Mouse (Mus musculus) left cerebral cortex, adult 2 months (tissue): ENCODE results near the gene Fads3. TPM values are rescaled to one million over a fixed set of nuclear protein-coding genes. Genes with fewer than 3 reads are reported as not detected.

Experiments
- DNase-seq, 2 experiments: peaks; one replicate each; pipeline ENCODE4 v3.0.0; 2021 to 2022; ENCODE audit warnings: low spot score in 2 of 2, mixed read lengths in 1 of 2; ENCODE audit errors: extremely low spot score in 1 of 2
- H3K27ac ChIP-seq: fragments of 200-600 bp; 2 replicates; pipeline ENCODE4 v1.8.1; 2022
- H3K4me3 ChIP-seq: fragments of 200-600 bp; 2 replicates; pipeline ENCODE4 v1.8.1; 2022
- CTCF ChIP-seq: fragments of 200-600 bp; IDR thresholded peaks from 2 replicates; pipeline ENCODE4 v1.8.1; 2022; ENCODE audit warnings: antibody characterized with exemption, mild to moderate bottlenecking, moderate library complexity
- intact Hi-C: fragments of 180-260 bp; cut with DNase I; formaldehyde crosslinking; loops from one replicate; pipeline ENCODE4 v1.15.1; 2025
- total RNA-seq, 2 experiments: library from RNA; stranded (reverse); gene quantifications; 2 replicates each; pipeline ENCODE4 v1.2.3; 2021

The Fads3 gene
- total RNA-seq, 2 experiments from 2014 or later = 26.6 to 28.1 TPM

DNA sequence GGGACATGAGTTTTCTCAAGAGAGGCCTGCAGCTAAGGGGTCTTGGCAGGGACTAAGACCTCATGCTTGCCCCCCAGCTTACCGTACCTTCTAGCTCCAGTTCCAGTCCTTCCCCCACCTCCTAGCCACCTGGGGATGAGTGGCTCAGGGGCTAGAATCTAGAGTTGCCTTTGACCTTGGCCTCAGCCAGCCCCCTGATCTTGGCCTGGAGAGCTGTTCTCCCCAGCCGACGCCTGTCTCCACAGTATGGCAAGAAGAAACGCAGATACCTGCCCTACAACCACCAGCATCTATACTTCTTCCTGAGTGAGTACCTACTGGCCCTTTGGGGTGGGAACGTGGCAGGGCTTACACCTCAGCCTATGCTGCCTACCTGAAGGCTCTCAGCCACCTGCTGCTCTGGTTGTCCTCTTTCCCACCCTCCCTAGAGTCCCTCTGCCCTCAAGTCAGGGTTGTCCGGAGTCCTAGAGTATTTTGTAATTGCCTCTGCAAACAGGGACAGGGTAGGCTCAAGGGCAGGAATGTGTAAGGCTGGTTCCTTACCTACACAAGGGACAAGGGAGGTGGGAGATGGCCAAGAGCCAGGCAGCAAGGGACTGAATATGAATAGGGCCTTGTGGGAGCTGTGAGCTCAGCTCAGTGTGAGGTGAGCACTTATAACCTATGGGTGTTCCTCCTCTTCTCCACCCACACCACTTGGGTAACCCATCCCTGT is 13.1 kb downstream of the Fads3 start:
- TF ChIP-seq CTCF = no peak
- Histone ChIP-seq H3K4me3 (no peak overlapping the region), H3K27ac (no peak overlapping the region)
- intact Hi-C loops = no loop called here
- no peak for DNase-seq

DNA sequence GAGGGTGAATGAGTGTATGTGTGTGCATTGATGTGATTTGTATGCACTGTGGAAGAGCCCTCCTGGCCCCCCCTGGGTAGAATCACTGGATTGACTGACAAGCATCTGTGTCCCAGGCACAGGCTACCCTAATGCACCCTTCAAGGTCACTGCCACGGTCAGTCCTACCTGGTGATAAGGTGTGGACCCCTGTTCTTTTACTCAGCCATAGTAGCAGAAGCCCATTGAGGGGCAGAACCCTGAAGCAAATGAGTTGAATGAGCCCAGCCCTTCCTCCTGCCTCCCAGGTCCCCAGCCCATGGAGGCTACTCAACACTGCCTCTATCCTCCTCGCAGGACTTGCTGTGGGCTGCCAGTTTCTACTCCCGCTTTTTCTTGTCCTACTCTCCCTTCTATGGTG is 13.9 kb downstream of the Fads3 start:
- Histone ChIP-seq H3K27ac (no peak overlapping the region), H3K4me3 (no peak overlapping the region)
- intact Hi-C loops = no loop called here
- DNase-seq = no peak
- no peak for TF ChIP-seq CTCF

DNA sequence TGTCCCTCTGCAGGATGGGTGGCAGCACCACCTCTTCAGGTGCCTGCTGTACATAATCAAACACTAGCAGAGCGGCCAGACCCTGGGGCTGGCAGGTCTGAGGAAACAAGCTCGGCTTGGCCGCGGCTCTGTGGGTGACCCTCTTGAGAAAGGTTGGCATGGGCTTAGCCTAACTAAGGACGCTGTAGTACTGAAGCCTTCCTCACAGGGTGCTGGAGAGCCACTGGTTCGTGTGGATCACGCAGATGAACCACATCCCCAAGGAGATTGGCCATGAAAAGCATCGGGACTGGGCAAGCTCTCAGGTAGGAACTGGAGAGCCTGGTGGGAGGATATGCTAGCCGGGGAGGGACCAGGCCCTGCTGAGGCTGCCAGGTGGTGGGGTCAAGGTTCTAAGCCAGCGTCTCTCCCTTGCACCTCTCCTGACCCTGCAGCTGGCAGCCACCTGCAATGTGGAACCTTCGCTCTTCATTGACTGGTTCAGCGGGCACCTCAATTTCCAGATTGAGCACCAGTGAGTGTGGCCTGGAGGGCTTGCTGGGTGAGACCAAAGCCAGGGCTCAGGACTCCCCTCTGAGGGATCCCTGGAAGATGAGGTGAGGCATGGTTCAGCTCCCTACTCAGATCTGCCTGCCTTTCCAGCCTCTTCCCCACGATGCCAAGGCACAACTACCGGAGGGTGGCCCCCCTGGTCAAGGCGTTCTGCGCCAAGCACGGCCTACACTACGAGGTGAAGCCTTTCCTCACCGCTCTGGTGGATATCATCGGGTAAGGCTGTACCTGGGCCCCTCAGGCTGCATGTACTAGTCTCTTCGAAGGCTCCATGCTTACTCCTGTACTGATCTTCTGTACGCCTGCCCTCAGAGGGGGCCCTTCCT is 14.7 kb downstream of the Fads3 start:
- no peak; the same call in 1 of the 2 replicates for TF ChIP-seq CTCF
- no peak for DNase-seq
- H3K27ac ChIP-seq = no peak overlapping the region
- intact Hi-C loops = no loop called here
- no peak overlapping the region for H3K4me3 ChIP-seq

DNA sequence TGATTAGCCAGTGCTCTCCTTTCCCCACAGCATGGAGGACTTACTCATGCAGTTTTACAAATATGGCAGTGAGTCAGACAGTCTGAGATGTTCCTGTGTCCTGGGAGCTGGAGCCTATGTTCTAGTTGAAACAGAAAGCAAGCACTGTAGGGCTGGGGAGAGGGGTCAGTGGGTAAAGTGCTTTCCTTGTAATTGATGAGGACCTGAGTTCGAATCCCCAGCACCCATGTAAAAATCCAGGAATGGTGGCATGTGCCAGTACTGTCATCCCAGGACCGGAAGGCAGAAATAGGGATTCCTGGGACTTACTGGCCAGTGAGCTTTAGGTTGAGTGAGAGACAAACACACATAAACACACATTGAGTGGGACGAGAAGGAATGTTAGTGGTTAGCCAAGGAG is 15.3 kb downstream of the Fads3 start:
- H3K27ac ChIP-seq = no peak overlapping the region
- intact Hi-C loops = no loop called here
- TF ChIP-seq CTCF = no peak
- no peak overlapping the region for H3K4me3 ChIP-seq
- DNase-seq = no peak

DNA sequence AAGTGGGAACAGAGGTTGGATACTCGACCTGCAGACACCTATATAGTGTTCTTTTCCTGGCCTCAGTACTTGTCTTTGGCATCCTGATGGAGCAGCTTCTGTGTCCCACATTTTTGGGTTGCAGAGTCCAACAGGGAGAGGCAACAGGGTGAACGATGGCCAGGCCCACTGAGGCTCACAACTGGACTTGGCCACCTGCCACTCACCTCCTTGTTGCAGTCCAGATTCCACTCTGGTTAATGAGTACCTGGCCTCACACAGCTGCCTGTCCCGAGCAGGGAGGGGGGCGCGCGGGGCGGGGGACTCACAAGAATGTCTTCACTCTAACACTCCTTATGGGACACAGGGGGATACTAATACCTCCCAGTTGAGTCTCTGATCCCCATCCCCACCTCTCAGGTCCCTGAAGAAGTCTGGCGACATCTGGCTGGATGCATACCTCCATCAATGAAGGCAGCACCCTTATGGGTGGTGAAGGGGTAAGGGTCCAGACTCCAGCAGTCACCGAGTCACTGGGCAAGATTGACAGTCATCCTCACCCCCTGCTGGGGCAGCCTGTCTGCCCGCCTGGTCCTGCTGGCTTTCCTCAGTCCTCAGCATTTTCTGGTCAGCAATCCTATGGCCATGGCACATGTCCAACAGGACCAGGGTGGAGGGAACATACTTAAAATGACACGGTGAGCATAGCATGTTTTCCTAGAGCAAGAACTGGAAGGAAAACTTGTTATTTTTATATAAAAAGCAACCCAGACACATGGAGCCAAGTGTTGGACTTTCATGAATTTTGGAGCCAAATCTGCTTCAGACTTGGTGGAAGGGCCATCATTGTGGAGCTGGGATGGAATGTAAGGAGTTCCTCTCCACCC is 16.4 kb downstream of the Fads3 start:
- no peak for TF ChIP-seq CTCF
- no peak for DNase-seq
- intact Hi-C loops = no loop called here
- H3K27ac ChIP-seq = no peak overlapping the region
- no peak overlapping the region for H3K4me3 ChIP-seq

DNA sequence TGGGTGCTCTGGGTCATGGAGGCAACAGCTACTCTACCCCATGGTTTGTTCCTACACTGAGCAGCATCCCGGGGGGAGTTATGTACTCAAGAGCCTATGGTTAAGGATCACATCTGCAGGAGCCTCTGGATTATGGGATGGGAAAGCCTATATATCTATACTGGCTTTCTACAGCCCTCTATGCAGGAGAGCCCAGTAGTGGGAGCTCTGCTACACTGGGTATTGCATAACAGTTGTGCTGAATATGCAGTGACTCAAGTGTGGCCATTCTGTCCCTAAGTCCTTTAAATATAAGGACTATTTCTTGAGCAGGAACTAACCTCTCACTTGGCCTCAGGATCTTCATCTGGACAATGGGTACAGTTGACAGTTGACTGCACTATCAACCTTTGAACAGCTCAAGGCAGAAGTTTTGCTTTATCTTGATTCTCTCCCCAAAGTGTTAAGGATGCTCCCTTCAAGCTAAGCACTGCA is 17.0 kb downstream of the Fads3 start:
- DNase-seq = no peak
- H3K27ac ChIP-seq = no peak overlapping the region
- no peak for TF ChIP-seq CTCF
- H3K4me3 ChIP-seq = no peak overlapping the region
- intact Hi-C loops = no loop called here

DNA sequence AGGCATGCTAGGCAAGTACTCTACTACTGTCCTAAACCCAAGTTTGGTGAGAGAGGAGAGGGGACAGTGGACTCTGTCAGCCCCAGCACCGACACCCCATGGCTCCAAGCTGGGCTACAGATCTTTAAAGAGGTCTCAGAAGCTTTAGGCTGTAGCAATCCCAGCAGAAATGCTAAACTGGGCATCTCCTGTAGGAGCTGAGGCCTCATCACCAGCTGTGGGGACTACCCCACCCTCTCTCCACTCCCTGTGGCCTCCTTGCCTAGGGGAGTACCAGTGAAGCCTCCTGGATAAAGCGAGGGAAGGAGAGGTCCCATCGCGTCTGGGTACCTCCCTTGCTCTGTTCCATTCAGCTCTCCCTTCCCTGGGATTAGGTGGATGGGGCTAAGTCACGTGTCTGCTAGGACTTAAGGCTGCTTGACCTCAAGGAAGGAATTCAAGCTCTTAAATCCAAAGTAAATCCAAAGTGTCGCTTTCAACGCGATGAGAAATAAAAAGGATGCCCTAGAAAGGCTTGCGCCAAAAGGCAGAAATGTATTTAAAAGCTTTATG is 17.6 kb downstream of the Fads3 start:
- intact Hi-C loops = no loop called here
- H3K4me3 ChIP-seq = no peak overlapping the region
- no peak for TF ChIP-seq CTCF
- H3K27ac ChIP-seq = no peak overlapping the region
- no peak for DNase-seq

DNA sequence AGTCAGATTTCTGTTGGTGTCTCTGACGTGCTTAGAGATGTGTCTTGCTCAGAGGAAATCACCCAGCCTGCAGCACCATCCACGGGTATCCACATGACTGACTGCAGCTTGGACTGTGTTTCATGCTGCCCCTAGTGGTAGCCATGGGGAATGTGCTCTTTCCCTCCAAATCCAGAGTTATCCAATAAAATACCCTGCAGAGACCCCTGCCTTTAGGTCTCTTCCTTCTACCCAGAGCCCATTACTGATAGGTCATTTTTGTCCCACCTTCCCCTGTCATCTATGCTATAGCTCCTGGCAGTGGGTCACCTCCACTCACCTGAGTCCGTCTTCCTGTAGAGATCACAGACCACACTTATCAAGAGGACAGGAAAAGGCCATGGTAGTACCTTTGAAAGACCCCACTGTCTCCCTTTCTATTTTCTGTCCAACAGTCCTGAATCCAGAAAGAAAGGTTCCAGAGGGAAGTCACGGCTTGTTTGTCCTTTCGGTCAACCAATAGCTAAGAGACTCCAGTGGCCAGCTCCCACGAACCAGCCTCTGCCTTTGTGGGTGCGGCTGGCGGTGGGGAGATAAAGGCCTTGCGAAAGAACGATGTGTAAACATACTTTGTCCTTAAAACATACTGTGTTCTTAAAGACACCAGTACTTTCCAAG is 18.7 kb downstream of the Fads3 start:
- intact Hi-C loops = loop anchor here (10.0 kb wide), 1 partner anchor 135 kb away; no protein-coding TSS in a partner anchor
- Histone ChIP-seq H3K4me3 (no peak overlapping the region), H3K27ac (peak overlapping the region; percentile 13; the same call in 1 of the 2 replicates)
- TF ChIP-seq CTCF = peak; percentile 92
- peak in 1 of 2 experiments; percentile 46 for DNase-seq

DNA sequence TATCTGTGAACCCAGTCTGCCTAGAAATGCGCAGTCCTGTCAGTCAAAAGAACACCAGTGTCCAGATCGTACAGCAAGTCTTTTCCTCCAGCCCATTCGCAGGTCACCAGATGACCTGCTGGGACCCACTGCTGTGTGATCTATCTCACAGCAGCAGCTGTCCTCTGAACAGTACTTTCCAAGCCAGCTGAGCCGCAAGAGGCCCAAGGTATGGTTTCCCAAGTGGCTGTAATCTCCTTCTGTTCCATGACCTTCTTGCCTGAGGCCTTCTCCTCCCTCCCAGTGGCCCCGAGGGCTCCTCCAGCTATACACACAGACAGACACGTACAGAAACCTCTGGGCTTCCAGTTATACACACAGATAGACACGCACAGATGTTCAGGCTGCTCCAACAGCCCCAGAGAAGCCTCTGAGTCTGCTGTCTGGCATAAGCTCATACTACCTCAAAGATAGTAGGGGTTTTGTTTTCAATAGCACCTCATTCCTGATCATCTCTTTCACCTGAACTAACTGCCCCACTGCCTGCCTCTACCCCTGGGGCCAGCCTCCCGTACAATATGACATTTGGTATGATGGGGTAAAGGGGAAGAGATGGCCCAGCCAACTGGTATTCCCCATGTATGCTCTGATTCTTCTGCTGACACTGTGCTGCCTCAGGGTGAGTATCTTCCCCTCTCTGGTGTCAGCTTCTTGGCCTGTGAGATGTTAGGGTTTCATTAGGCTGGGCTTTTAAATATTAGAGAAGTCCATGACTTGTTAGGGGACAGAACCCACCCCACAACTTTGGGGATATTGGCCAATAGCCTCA is 19.6 kb downstream of the Fads3 start:
- H3K27ac ChIP-seq = no peak overlapping the region
- intact Hi-C loops = loop anchor here (10.0 kb wide), 1 partner anchor 134 kb away; no protein-coding TSS in a partner anchor
- no peak for DNase-seq
- H3K4me3 ChIP-seq = no peak overlapping the region
- no peak for TF ChIP-seq CTCF

DNA sequence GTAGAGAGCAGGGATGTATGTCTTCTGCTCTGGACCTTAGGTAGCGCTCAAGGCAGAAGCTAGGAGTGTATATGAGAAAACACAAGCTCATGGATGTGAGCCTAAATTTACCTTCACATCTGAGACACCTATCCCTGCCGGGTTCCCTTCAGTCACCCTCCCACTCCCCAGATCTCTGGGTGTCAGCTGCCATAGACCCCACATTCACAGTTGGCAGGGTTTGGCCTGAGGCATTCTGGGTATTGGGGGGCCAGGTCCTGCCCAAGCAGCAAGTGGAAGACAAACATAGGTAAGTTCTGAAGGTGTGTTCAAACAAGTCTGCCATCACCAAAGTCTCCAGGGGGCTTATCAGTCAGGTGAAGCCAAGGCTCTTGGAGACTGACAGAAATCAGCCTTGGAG is 20.3 kb downstream of the Fads3 start:
- intact Hi-C loops = loop anchor here (10.0 kb wide), 1 partner anchor 133 kb away; no protein-coding TSS in a partner anchor
- DNase-seq = no peak
- H3K4me3 ChIP-seq = no peak overlapping the region
- TF ChIP-seq CTCF = no peak
- no peak overlapping the region for H3K27ac ChIP-seq
